Mouse (Mus musculus) telencephalon, adult 2 months (tissue): ENCODE results near the gene Arhgap21.
"Not testable (repeated sequence)": the region's sequence is repeated elsewhere in the genome, so short reads cannot be mapped to it uniquely, and the experiment has no call there.

ENCODE experiments used
- DNase-seq: peaks from one replicate; pipeline ENCODE4 v3.0.0-alpha.2; 2011; ENCODE audit warnings: low read depth, low spot score

The Arhgap21 gene

GRCm38 (mm10) chr2:20941105-20941504 is 27.6 kb downstream of the Arhgap21 start:
- no peak for DNase-seq

- DNase-seq = no peak
Observed at GRCm38 (mm10) chr2:20939367-20939766, 29.3 kb downstream of the Arhgap21 start.

GRCm38 (mm10) chr2:20936609-20937221 is 32.0 kb downstream of the Arhgap21 start:
- DNase-seq = no peak

- no peak for DNase-seq
Observed at GRCm38 (mm10) chr2:20934406-20934805, 34.3 kb downstream of the Arhgap21 start.

GRCm38 (mm10) chr2:20932748-20933313 is 35.9 kb downstream of the Arhgap21 start:
- no peak for DNase-seq

GRCm38 (mm10) chr2:20931761-20932160 is 36.9 kb downstream of the Arhgap21 start:
- not testable (repeated sequence) for DNase-seq

GRCm38 (mm10) chr2:20928454-20928853 is 40.2 kb downstream of the Arhgap21 start:
- DNase-seq = no peak

GRCm38 (mm10) chr2:20924938-20925337 is 43.7 kb downstream of the Arhgap21 start:
- no peak for DNase-seq

GRCm38 (mm10) chr2:20922366-20922765 is 46.3 kb downstream of the Arhgap21 start:
- DNase-seq = no peak

- no peak for DNase-seq
Observed at GRCm38 (mm10) chr2:20921558-20921957, 47.1 kb downstream of the Arhgap21 start.

- no peak for DNase-seq
Observed at GRCm38 (mm10) chr2:20921021-20921420, 47.7 kb downstream of the Arhgap21 start.

GRCm38 (mm10) chr2:20914531-20915320 is 54.0 kb downstream of the Arhgap21 start:
- DNase-seq = no peak

- no peak for DNase-seq
Observed at GRCm38 (mm10) chr2:20913019-20913415, 55.7 kb downstream of the Arhgap21 start.

GRCm38 (mm10) chr2:20912348-20913018 is 56.2 kb downstream of the Arhgap21 start:
- no peak for DNase-seq

- no peak for DNase-seq
Observed at GRCm38 (mm10) chr2:20910446-20910845, 58.2 kb downstream of the Arhgap21 start.

- DNase-seq = no peak
Observed at GRCm38 (mm10) chr2:20909404-20909803, 59.3 kb downstream of the Arhgap21 start.

- DNase-seq = no peak
Observed at GRCm38 (mm10) chr2:20907291-20907690, 61.4 kb downstream of the Arhgap21 start.

GRCm38 (mm10) chr2:20905411-20905810 is 63.3 kb downstream of the Arhgap21 start:
- no peak for DNase-seq

- no peak for DNase-seq
Observed at GRCm38 (mm10) chr2:20902981-20903645, 65.6 kb downstream of the Arhgap21 start.

- no peak for DNase-seq
Observed at GRCm38 (mm10) chr2:20901916-20902315, 66.8 kb downstream of the Arhgap21 start.

GRCm38 (mm10) chr2:20899301-20899700 is 69.4 kb downstream of the Arhgap21 start:
- no peak for DNase-seq

- peak; percentile 74 for DNase-seq
Observed at GRCm38 (mm10) chr2:20898684-20899083, 70.0 kb downstream of the Arhgap21 start.
